Mouse (Mus musculus): Measurements from ENCODE around the gene Tcte1.

Gene Tcte1

GRCm38 (mm10) chr17:45564531-45565084 is 41.4 kb downstream of the Tcte1 start:
- no peak for DNase-seq (ENCODE audit: low read depth, low spot score)

GRCm38 (mm10) chr17:45565103-45565502 is 41.9 kb downstream of the Tcte1 start:
- no peak for DNase-seq (ENCODE audit: low read depth, low spot score)

DNA sequence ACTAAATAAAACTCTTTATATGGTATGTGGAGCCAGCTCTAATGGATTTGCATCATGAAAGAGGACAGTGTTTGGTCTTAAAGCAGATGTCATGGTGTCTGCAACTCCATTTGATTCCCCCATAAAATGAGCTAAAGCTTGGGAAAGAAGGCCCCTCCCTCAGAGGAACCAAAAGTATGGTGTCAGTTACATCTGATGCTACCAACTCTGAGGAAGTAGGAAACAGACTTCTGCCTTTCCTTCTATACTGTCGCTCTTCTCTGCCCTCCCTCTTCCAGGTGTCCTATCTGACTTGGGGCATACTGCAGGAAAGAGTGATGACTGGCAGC is 42.8 kb downstream of the Tcte1 start:
- DNase-seq (ENCODE audit: low read depth, low spot score), result peak; percentile 22

DNA sequence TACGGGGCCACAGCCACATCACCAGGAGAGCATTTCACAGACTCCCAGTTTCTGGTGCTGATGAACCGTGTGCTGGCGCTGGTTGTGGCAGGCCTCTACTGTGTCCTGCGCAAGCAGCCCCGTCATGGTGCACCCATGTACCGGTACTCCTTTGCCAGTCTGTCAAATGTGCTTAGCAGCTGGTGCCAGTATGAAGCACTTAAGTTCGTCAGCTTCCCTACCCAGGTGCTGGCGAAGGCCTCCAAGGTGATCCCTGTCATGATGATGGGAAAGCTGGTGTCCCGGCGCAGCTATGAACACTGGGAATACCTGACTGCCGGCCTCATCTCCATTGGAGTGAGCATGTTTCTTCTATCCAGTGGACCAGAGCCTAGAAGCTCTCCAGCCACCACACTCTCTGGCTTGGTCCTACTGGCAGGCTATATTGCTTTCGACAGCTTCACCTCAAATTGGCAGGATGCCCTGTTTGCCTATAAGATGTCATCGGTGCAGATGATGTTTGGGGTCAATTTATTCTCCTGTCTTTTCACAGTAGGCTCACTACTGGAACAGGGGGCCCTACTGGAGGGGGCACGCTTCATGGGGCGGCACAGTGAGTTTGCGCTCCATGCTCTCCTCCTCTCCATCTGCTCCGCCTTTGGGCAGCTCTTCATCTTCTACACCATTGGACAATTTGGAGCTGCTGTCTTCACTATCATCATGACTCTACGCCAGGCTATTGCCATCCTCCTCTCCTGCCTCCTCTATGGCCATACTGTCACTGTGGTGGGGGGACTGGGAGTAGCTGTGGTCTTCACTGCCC is 43.3 kb downstream of the Tcte1 start:
- peak; percentile 65 for DNase-seq (ENCODE audit: low read depth, low spot score)

GRCm38 (mm10) chr17:45567162-45567601 is 43.9 kb downstream of the Tcte1 start:
- DNase-seq (ENCODE audit: low read depth, low spot score), result peak; percentile 45

DNA sequence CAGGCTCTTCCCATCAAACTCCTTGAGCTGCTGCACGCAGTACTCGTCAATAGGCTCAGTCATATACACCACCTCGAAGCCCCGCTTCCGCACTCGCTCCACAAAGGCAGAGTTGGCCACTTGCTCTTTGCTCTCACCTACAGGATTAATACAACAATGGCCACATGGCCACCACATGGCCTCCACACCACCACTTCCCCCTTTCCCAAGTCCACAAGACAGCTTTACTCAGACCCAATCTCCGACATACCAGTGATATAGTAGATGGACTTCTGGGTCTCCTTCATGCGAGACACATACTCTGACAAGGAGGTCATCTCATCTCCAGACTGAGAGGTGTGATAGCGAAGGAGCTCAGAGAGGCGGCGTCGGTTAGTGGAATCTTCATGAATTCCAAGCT is 45.8 kb downstream of the Tcte1 start:
- DNase-seq (ENCODE audit: low read depth, low spot score), result no peak

GRCm38 (mm10) chr17:45569999-45570398 is 46.8 kb downstream of the Tcte1 start:
- DNase-seq (ENCODE audit: low read depth, low spot score), result no peak

GRCm38 (mm10) chr17:45572103-45573086 is 49.2 kb downstream of the Tcte1 start:
- DNase-seq (ENCODE audit: low read depth, low spot score), result peak; percentile 82

- peak; percentile 95 for DNase-seq (ENCODE audit: low read depth, low spot score)
Measured at GRCm38 (mm10) chr17:45573087-45573779, 50.0 kb downstream of the Tcte1 start, which contains the start of gene Hsp90ab1. TSS of gene Hsp90ab1 (minus strand) at chr17:45573271.

DNA sequence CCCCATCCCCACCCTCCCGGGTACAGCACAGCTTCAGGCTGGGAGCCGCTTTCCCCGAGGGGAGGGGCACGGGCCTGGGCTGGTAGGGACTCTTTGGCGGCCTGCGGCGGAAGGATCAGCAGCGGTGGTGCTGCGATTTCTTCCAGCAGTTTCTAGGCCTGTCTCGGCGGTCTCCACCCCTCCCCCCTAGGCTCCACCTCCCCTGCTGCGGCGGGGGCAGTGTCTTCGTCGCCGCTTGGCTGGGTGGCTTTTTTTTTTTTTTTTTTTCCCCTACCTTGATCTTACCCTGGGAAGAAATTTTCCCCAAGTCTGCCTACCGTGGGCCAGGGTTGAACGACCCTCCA is 50.5 kb downstream of the Tcte1 start:
- DNase-seq (ENCODE audit: low read depth, low spot score), result peak; percentile 94

- peak; percentile 75 for DNase-seq (ENCODE audit: low read depth, low spot score)
Measured at GRCm38 (mm10) chr17:45574129-45574761, 51.0 kb downstream of the Tcte1 start.

DNA sequence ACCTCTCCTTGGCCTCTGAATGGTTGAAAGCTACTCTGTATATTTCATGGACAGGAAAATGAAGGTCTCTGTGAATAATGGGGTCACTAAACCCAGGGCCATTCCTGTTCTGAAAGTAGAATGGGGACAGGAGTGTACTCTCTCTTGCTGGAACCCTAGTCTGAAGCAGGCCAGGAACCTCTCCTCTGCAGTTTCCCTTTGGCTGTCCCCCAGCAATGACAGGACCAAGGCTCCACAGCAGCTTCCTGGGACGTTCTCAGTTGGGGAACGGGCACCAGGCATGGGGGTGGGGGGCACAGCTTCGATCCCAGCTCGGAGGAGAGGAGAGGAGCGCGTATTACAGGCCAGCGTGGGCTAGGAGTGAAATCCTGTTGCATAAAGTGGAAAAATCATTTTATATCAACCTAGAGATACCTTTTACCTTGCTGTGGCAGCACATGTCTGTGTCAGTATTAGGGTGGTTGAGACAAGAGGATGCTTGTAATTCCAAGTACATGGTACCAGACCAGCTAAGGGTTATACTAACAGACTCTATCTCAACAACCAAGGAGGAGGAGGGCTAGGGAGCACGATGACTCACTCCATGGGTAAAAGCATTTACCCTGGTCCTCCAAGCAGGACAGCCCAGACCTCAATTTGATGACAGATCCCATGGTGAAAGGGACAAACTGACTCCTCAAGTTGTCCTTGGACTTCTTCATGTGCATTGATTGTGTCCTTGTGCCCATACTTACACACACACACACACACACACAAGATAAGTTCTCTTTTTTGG is 52.1 kb downstream of the Tcte1 start:
- DNase-seq (ENCODE audit: low read depth, low spot score), result no peak

GRCm38 (mm10) chr17:45578242-45578641 is 55.0 kb downstream of the Tcte1 start:
- DNase-seq (ENCODE audit: low read depth, low spot score), result no peak

- DNase-seq (ENCODE audit: low read depth, low spot score), result peak; percentile 40
Measured at GRCm38 (mm10) chr17:45578843-45579242, 55.6 kb downstream of the Tcte1 start.

DNA sequence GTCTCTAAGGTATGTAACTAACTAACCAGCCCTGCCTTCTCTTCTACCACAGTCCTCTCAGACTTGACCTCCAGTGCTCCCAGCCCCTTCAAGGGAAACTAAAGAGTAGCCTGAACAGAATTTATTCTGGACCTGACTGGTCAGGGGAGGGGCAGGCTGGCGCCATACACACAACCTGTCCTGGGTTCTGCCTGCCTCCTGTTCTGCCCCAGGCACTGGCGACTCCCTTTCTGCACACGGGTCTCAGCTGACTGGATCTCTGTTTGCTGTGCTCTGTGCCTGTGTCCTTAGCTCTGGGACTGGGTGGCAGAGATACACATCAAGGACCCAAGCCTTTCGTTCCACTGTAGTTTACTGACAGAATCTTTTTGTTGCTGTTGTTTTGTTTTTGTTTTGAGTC is 56.3 kb downstream of the Tcte1 start:
- DNase-seq (ENCODE audit: low read depth, low spot score), result no peak

- no peak for DNase-seq (ENCODE audit: low read depth, low spot score)
Measured at GRCm38 (mm10) chr17:45580958-45581477, 57.8 kb downstream of the Tcte1 start.

GRCm38 (mm10) chr17:45581567-45581983 is 58.3 kb downstream of the Tcte1 start:
- peak; percentile 95 for DNase-seq (ENCODE audit: low read depth, low spot score)

- no peak for DNase-seq (ENCODE audit: low read depth, low spot score)
Measured at GRCm38 (mm10) chr17:45582188-45582587, 59.0 kb downstream of the Tcte1 start.

- no peak for DNase-seq (ENCODE audit: low read depth, low spot score)
Measured at GRCm38 (mm10) chr17:45582715-45583355, 59.6 kb downstream of the Tcte1 start.

Measured in 3T3-L1 (cell line).